Mouse (Mus musculus): ENCODE measurements around the gene Nudt22.

GRCm38 (mm10) chr19:7029531-7029930 is 33.6 kb upstream of the Nudt22 start:
- TF ChIP-seq POLR2A (IDR thresholded peaks at IDR 0.05; ENCODE audit: insufficient read depth, low read length): no peak
- no peak for TF ChIP-seq CTCF (IDR thresholded peaks at IDR 0.05; ENCODE audit: low read depth, low read length)
